Mouse (Mus musculus) CH12.LX (cell line): ENCODE data around the gene Lhpp. TPM values are rescaled to one million over a fixed set of nuclear protein-coding genes. Genes with fewer than 3 reads are reported as not detected.

ENCODE experiments used
- DNase-seq: peaks from one replicate; pipeline ENCODE4 v3.0.0-alpha.2; 2013; ENCODE audit errors: extremely low read depth
- H3K27ac ChIP-seq: 2 replicates; pipeline ENCODE4 v1.5.1; 2012; ENCODE audit warnings: low read depth, mild to moderate bottlenecking, control low read depth, moderate library complexity; ENCODE audit not compliant: insufficient read depth
- H3K27me3 ChIP-seq: replicated peaks from 2 replicates; pipeline ENCODE3; 2012; ENCODE audit warnings: inconsistent platforms
- H3K36me3 ChIP-seq, 2 experiments: replicated peaks in 1 of 2; 2 replicates each; pipeline versions ENCODE3 to v1.6.1; 2012; ENCODE audit warnings: inconsistent platforms in 1 of 2, low read length in 1 of 2, mild to moderate bottlenecking in 1 of 2, mixed read lengths in 1 of 2, moderate library complexity in 1 of 2; ENCODE audit not compliant: control insufficient read depth in 1 of 2, insufficient read depth in 1 of 2
- H3K4me1 ChIP-seq, 2 experiments: 2 replicates each; pipeline ENCODE4 v1.6.1; 2012; ENCODE audit warnings: inconsistent platforms in 1 of 2, moderate library complexity in 1 of 2; ENCODE audit not compliant: insufficient read depth in 2 of 2, control insufficient read depth in 1 of 2
- H3K4me2 ChIP-seq: 2 replicates; pipeline ENCODE4 v1.6.1; 2012; ENCODE audit warnings: low read depth, mild to moderate bottlenecking, control low read depth; ENCODE audit not compliant: poor library complexity, insufficient read depth, severe bottlenecking
- H3K4me3 ChIP-seq, 3 experiments: fragments of 150-350 bp in 1 of 3; sonication (generic) in 1 of 3; replicated peaks in 1 of 3; 2 replicates each; pipeline versions ENCODE3 to v1.5.1; 2011 to 2012; ENCODE audit warnings: low read depth in 2 of 3, low read length in 2 of 3, mild to moderate bottlenecking in 2 of 3, moderate library complexity in 2 of 3, control low read depth in 1 of 3, improper control_type of control experiment in 1 of 3, inconsistent platforms in 1 of 3, mixed read lengths in 1 of 3; ENCODE audit not compliant: poor library complexity in 1 of 3
- H3K79me2 ChIP-seq: replicated peaks from 2 replicates; pipeline ENCODE4 v1.6.1; 2012; ENCODE audit warnings: mild to moderate bottlenecking, moderate library complexity; ENCODE audit not compliant: control insufficient read depth, poor library complexity, insufficient read depth, severe bottlenecking; ENCODE audit errors: extremely low read depth
- H3K9ac ChIP-seq: 2 replicates; pipeline ENCODE4 v1.6.1; 2012; ENCODE audit warnings: low read depth, mild to moderate bottlenecking, control low read depth, moderate library complexity; ENCODE audit not compliant: insufficient read depth
- H3K9me3 ChIP-seq: replicated peaks from 2 replicates; pipeline ENCODE3; 2012; ENCODE audit warnings: low read length, inconsistent platforms, mixed read lengths
- CTCF ChIP-seq, 2 experiments: IDR thresholded peaks in 1 of 2; conservative IDR thresholded peaks in 1 of 2; 2 replicates each; pipeline ENCODE4 v1.5.1; 2011 to 2012; ENCODE audit warnings: low read depth in 2 of 2, low read length in 2 of 2, improper control_type of control experiment in 1 of 2, inconsistent platforms in 1 of 2, mild to moderate bottlenecking in 1 of 2, moderate library complexity in 1 of 2
- E2F4 ChIP-seq: IDR thresholded peaks from 2 replicates; pipeline ENCODE4 v1.6.1; 2011; ENCODE audit warnings: low read depth, low read length, improper control_type of control experiment; ENCODE audit not compliant: insufficient replicate concordance
- ELF1 ChIP-seq: IDR thresholded peaks from 2 replicates; pipeline ENCODE4 v1.6.1; 2014; ENCODE audit warnings: low read depth, mild to moderate bottlenecking, inconsistent platforms, low read length, improper control_type of control experiment
- GABPA ChIP-seq: IDR thresholded peaks from 2 replicates; pipeline ENCODE4 v1.6.1; 2012; ENCODE audit warnings: low read depth, low read length, improper control_type of control experiment, inconsistent platforms; ENCODE audit not compliant: insufficient replicate concordance
- HCFC1 ChIP-seq: IDR thresholded peaks from 2 replicates; pipeline ENCODE4 v1.6.1; 2012; ENCODE audit warnings: low read depth, mild to moderate bottlenecking, inconsistent platforms, low read length, improper control_type of control experiment
- IRF4 ChIP-seq: IDR thresholded peaks from 2 replicates; pipeline ENCODE4 v1.6.1; 2014; ENCODE audit warnings: low read depth, mild to moderate bottlenecking, inconsistent platforms, low read length, improper control_type of control experiment
- MAFK ChIP-seq: IDR thresholded peaks from 2 replicates; pipeline ENCODE4 v1.6.1; 2011; ENCODE audit warnings: low read length, improper control_type of control experiment; ENCODE audit not compliant: insufficient replicate concordance
- MAX ChIP-seq: IDR thresholded peaks from 2 replicates; pipeline ENCODE4 v1.6.1; 2011; ENCODE audit warnings: low read length, improper control_type of control experiment
- MEF2A ChIP-seq: IDR thresholded peaks from 2 replicates; pipeline ENCODE4 v1.6.1; 2014; ENCODE audit warnings: low read depth, mild to moderate bottlenecking, inconsistent platforms, low read length, improper control_type of control experiment, borderline replicate concordance
- MXI1 ChIP-seq: IDR thresholded peaks from 2 replicates; pipeline ENCODE4 v1.6.1; 2011; ENCODE audit warnings: mild to moderate bottlenecking, low read depth, low read length, improper control_type of control experiment
- NRF1 ChIP-seq: IDR thresholded peaks from 2 replicates; pipeline ENCODE4 v1.6.1; 2014; ENCODE audit warnings: low read depth, mild to moderate bottlenecking, inconsistent platforms, low read length, improper control_type of control experiment, moderate library complexity
- PAX5 ChIP-seq: IDR thresholded peaks from 2 replicates; pipeline ENCODE4 v1.6.1; 2012; ENCODE audit warnings: low read length, inconsistent platforms, mixed read lengths
- POLR2AphosphoS2 ChIP-seq: IDR thresholded peaks from 2 replicates; pipeline ENCODE4 v1.6.1; 2011; ENCODE audit warnings: low read depth, low read length, improper control_type of control experiment
- RAD21 ChIP-seq: IDR thresholded peaks from 2 replicates; pipeline ENCODE4 v1.6.1; 2011; ENCODE audit warnings: low read depth, mild to moderate bottlenecking, low read length, improper control_type of control experiment, moderate library complexity
- TCF12 ChIP-seq: IDR thresholded peaks from 2 replicates; pipeline ENCODE4 v1.6.1; 2014; ENCODE audit warnings: low read depth, mild to moderate bottlenecking, inconsistent platforms, low read length, improper control_type of control experiment
- UBTF ChIP-seq: IDR thresholded peaks from 2 replicates; pipeline ENCODE4 v1.6.1; 2012; ENCODE audit warnings: low read depth, mild to moderate bottlenecking, inconsistent platforms, low read length, improper control_type of control experiment, moderate library complexity
- USF1 ChIP-seq: IDR thresholded peaks from 2 replicates; pipeline ENCODE4 v1.6.1; 2014; ENCODE audit warnings: low read depth, mild to moderate bottlenecking, inconsistent platforms, low read length, improper control_type of control experiment
- ZKSCAN1 ChIP-seq: IDR thresholded peaks from 2 replicates; pipeline ENCODE4 v1.6.1; 2012; ENCODE audit warnings: low read depth, inconsistent platforms, low read length, improper control_type of control experiment, borderline replicate concordance
- ZNF384 ChIP-seq: IDR thresholded peaks from 2 replicates; pipeline ENCODE4 v1.6.1; 2012; ENCODE audit warnings: low read depth, low read length, improper control_type of control experiment, inconsistent platforms
- dilution Hi-C: fragments of 300-500 bp; cut with MboI; formaldehyde crosslinking; loops from 2 replicates; pipeline ENCODE4 v1.14.3; 2020; ENCODE audit warnings: low sequenced_read_pairs; ENCODE audit not compliant: extremely low pct_unique_long_range_greater_than_20kb, extremely low pct_ligation_motif_present
- in situ Hi-C: fragments of 300-500 bp; cut with MboI; formaldehyde crosslinking; loops from 3 replicates; pipeline ENCODE4 v1.14.3; 2019; ENCODE audit warnings: low sequenced_read_pairs, low pct_ligation_motif_present, low pct_unique_long_range_greater_than_20kb, mixed read lengths
- polyA plus RNA-seq: library from polyadenylated mRNA; unstranded; fragments of >175 nt; gene quantifications from 2 replicates; pipeline ENCODE4 v1.2.1, GENCODE M21; 2012; ENCODE audit warnings: low read depth; ENCODE audit not compliant: insufficient read length
- total RNA-seq, 2 experiments: library from RNA; depleted of rRNA; stranded (reverse); fragments of 300-350 nt in 1 of 2; fragments of >200 nt in 1 of 2; gene quantifications; 2 replicates each; pipeline ENCODE4 v1.2.3; 2012 to 2014

Lhpp gene
- total and polyA plus RNA-seq, 3 experiments, result 7.8 to 15.4 (median 14.6) TPM

- dilution Hi-C loops, result no loop called here
- no peak overlapping the region for H3K9ac ChIP-seq
- H3K4me1 ChIP-seq, result peaks cover 16 to 54% of the 10 kb centered on the region in 2 experiments
- H3K36me3 ChIP-seq, result peaks cover 35 to 72% of the 10 kb centered on the region in 2 experiments
- H3K9me3 ChIP-seq, result no peaks in the 10 kb centered on the region
- H3K27ac ChIP-seq, result no peak overlapping the region
- no peaks in the 10 kb centered on the region for H3K79me2 ChIP-seq
- H3K4me3 ChIP-seq, result no peak overlapping the region
- H3K4me2 ChIP-seq, result no peak overlapping the region
- in situ Hi-C loops, result no loop called here
- no peaks in the 10 kb centered on the region for H3K27me3 ChIP-seq
- no peak for DNase-seq
- TF ChIP-seq USF1 (no peak), ZNF384 (no peak), PAX5 (no peak), IRF4 (no peak), HCFC1 (no peak), E2F4 (no peak)
These were observed 103.9 kb downstream of the Lhpp start for GRCm38 (mm10) chr7:132714236-132714923.

DNA sequence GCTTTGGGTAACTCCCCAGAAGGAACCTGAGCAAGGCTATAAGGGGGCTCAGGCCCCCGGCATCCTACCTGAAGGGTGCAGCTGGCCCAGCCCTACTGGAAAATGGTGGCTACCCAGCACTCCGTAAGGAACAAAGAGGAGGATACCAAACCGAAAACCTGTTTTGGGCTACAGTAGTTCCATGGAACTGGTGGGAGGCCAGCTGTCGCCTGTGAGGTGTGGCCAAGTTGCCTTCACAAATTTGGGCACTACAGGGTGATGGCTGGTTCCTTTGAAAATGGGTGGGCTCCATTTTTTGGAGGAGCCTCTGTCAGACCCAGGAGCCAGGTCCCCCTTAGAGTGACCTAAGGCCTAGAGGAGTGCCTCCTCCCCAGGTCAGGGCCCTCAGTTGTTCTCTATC is 104.8 kb downstream of the Lhpp start:
- Histone ChIP-seq H3K4me2 (no peak overlapping the region), H3K27me3 (no peaks in the 10 kb centered on the region), H3K36me3 (peaks cover 35 to 74% of the 10 kb centered on the region in 2 experiments), H3K79me2 (no peaks in the 10 kb centered on the region), H3K9me3 (no peaks in the 10 kb centered on the region), H3K27ac (no peak overlapping the region), H3K4me3 (no peak overlapping the region), H3K4me1 (peaks cover 22 to 57% of the 10 kb centered on the region in 2 experiments), H3K9ac (no peak overlapping the region)
- DNase-seq, result no peak
- dilution Hi-C loops, result no loop called here
- in situ Hi-C loops, result no loop called here
- TF ChIP-seq MAFK, result no peak
- TF ChIP-seq IRF4, result no peak
- no peak for TF ChIP-seq RAD21
- TF ChIP-seq POLR2AphosphoS2, result no peak
- TF ChIP-seq ZKSCAN1, result no peak
- TF ChIP-seq TCF12, result no peak
- TF ChIP-seq PAX5, result no peak
- TF ChIP-seq CTCF (conservative IDR thresholded peaks at IDR 0.05 in 1 of 2, IDR thresholded peaks at IDR 0.05 in 1 of 2; ENCODE audit: low read depth in 2 of 2, low read length in 2 of 2), result no peak
- TF ChIP-seq NRF1, result no peak
- TF ChIP-seq ZNF384, result no peak
- TF ChIP-seq MAX, result no peak
- TF ChIP-seq MXI1, result no peak
- no peak for TF ChIP-seq ELF1
- TF ChIP-seq MEF2A, result no peak
- no peak for TF ChIP-seq UBTF
- no peak for TF ChIP-seq GABPA
